In genomic region chr11:101069391-101070188, GRCm38 (mm10) we compare ENCODE assay signal across 8 mouse cellular contexts. TPM values are rescaled to one million over a fixed set of nuclear protein-coding genes. Genes with fewer than 3 reads are reported as not detected.
DNase-seq lines count a peak whose midpoint lies in the region; ATAC-seq lines count a peak whose summit lies in the region.

Gene Naglu (plus strand): TSS chr11:101070012.

- peak; percentile 90 for ATAC-seq in hindbrain, embryonic 13.5 days (ENCODE audit: low FRiP score)

- DNase-seq in T-cell, adult 2 months (ENCODE audit: low spot score) = peak; percentile 88
- peak; percentile 97 to 98 for DNase-seq in cerebellum, postnatal 25 days
- DNase-seq in frontal cortex, postnatal 25 days (ENCODE audit: low spot score in 2 of 2) = peak; percentile 90 to 94
- peak; percentile 87 to 89 for DNase-seq in layer of hippocampus, postnatal 25 days (ENCODE audit: extremely low spot score in 1 of 2, low spot score in 1 of 2)
- DNase-seq in lung, postnatal 14 days = peak; percentile 96
- DNase-seq in ovary, postnatal 36 days (ENCODE audit: low spot score) = peak; percentile 94
- DNase-seq in thymus, postnatal 14 days = peak; percentile 93

- peak within 1 kb of the TSS; percentile 83 for H3K27ac ChIP-seq in hindbrain, embryonic 13.5 days

- peak within 1 kb of the TSS; percentile 92 for H3K9ac ChIP-seq in hindbrain, embryonic 13.5 days

- peak within 1 kb of the TSS; percentile 81 for H3K4me3 ChIP-seq in hindbrain, embryonic 13.5 days

- peak within 1 kb of the TSS; percentile 95 for H3K4me2 ChIP-seq in hindbrain, embryonic 13.5 days

- H3K36me3 ChIP-seq in hindbrain, embryonic 13.5 days = no peaks in the 10 kb centered on the region

- 0 out of 2 replicates have a peak, but pooled peaks cover 12% of the 10 kb centered on the region for H3K27me3 ChIP-seq in hindbrain, embryonic 13.5 days

- H3K4me1 ChIP-seq in hindbrain, embryonic 13.5 days (replicated peaks) = peaks cover 29% of the 10 kb centered on the region

- no peaks in the 10 kb centered on the region for H3K9me3 ChIP-seq in hindbrain, embryonic 13.5 days

- 4% methylated on average over 35 of the region's 35 CpGs for WGBS in hindbrain, embryonic 13.5 days

RNA-seq across cellular contexts. Expression of gene Naglu, which starts in this region (rescaled TPM):
- polyA plus RNA-seq in hindbrain, embryonic 13.5 days (2015; fragmentation: Nextera tagmentation; extraction: Ambion mirVana) = 10.7 and 11.3 TPM in 2 replicates
- total RNA-seq in layer of hippocampus, postnatal 25 days (2021) = 10 to 100 TPM in 1 of 2 experiments, 1 to 10 TPM in 1; 9.2 to 10.8 TPM

Comparison
In these comparisons a context has a peak if more than half of its experiments do, and no peak if none do; other contexts are left out.
1. Peak in every context shown above with its lines: DNase-seq, ATAC-seq, H3K4me3 ChIP-seq and H3K27ac ChIP-seq.